Mouse (Mus musculus) forebrain, embryonic 13.5 days (tissue): ENCODE measurements at regions not wholly inside any gene's neighbourhood (a gene's known extent, or its start where the extent isn't known, plus 50 kb on each side); places are given as distances from the start of the nearest gene placed in this dataset.
A peak's percentile ranks its signal among the peaks of the same experiment; 100 is the strongest.
"Not testable (repeated sequence)": the region's sequence is repeated elsewhere in the genome, so short reads cannot be mapped to it uniquely, and the experiment has no call there.

Source experiments
- ATAC-seq: fragments of 200-750 bp; cut with Nextera tagmentation; 2 replicates; pipeline ENCODE4 v1.8.0; 2017
- H3K27ac ChIP-seq: fragments of 300-500 bp; sonication (generic); 2 replicates; pipeline ENCODE4 v1.5.1; 2015; ENCODE audit warnings: inconsistent platforms, mild to moderate bottlenecking, moderate library complexity
- H3K27me3 ChIP-seq: fragments of 300-500 bp; sonication (generic); 2 replicates; pipeline ENCODE4 v1.6.1; 2015; ENCODE audit warnings: mild to moderate bottlenecking, inconsistent platforms
- H3K36me3 ChIP-seq: fragments of 300-500 bp; sonication (generic); 2 replicates; pipeline ENCODE4 v1.6.1; 2015; ENCODE audit warnings: mild to moderate bottlenecking, inconsistent platforms; ENCODE audit not compliant: poor library complexity, severe bottlenecking
- H3K4me1 ChIP-seq: fragments of 300-500 bp; sonication (generic); 2 replicates; pipeline ENCODE4 v1.6.1; 2015; ENCODE audit warnings: inconsistent platforms
- H3K4me2 ChIP-seq: fragments of 300-500 bp; sonication (generic); 2 replicates; pipeline ENCODE4 v1.6.1; 2015; ENCODE audit warnings: inconsistent platforms, mild to moderate bottlenecking, moderate library complexity
- H3K4me3 ChIP-seq: fragments of 300-500 bp; sonication (generic); 2 replicates; pipeline ENCODE4 v1.5.1; 2015; ENCODE audit warnings: mild to moderate bottlenecking, inconsistent platforms
- H3K9ac ChIP-seq: fragments of 300-500 bp; sonication (generic); 2 replicates; pipeline ENCODE4 v1.6.1; 2015; ENCODE audit warnings: mild to moderate bottlenecking, inconsistent platforms
- H3K9me3 ChIP-seq: fragments of 300-500 bp; sonication (generic); replicated peaks from 2 replicates; pipeline ENCODE4 v1.6.1; 2016; ENCODE audit warnings: inconsistent platforms
- WGBS: fragments of 180-500 bp; shearing (Covaris S2); methylation state at CpG from one replicate; pipeline ENCODE4 v1.1.7; 2015; 5-methylcytosine and 5-hydroxymethylcytosine counted together

GRCm38 (mm10) chr14:112218476-112218875 lies 543.6 kb downstream of the Slitrk5 start:
- H3K4me1 ChIP-seq, H3K36me3 ChIP-seq, H3K9ac ChIP-seq, ATAC-seq, H3K27ac ChIP-seq, H3K27me3 ChIP-seq, H3K4me2 ChIP-seq, H3K9me3 ChIP-seq, H3K4me3 ChIP-seq: not testable (repeated sequence)
- 88% methylated on average over 5 of the region's 5 CpGs for WGBS

- no peaks in the 10 kb centered on the region for H3K4me1 ChIP-seq
- H3K27me3 ChIP-seq: no peaks in the 10 kb centered on the region
- H3K27ac ChIP-seq: no peak overlapping the region
- no peaks in the 10 kb centered on the region for H3K9me3 ChIP-seq
- WGBS: 86% methylated on average over 2 of the region's 2 CpGs
- H3K4me2 ChIP-seq: no peak overlapping the region
- peak; percentile 78; the same call in 1 of the 2 replicates for ATAC-seq
- no peak overlapping the region for H3K9ac ChIP-seq
- H3K36me3 ChIP-seq: no peaks in the 10 kb centered on the region
- no peak overlapping the region for H3K4me3 ChIP-seq
Measured at GRCm38 (mm10) chr14:112230461-112230860, 555.6 kb downstream of the Slitrk5 start.

GRCm38 (mm10) chr14:112239529-112239928 lies 564.6 kb downstream of the Slitrk5 start:
- Histone ChIP-seq H3K36me3 (no peaks in the 10 kb centered on the region), H3K27me3 (no peaks in the 10 kb centered on the region), H3K4me3 (no peak overlapping the region), H3K9ac (no peak overlapping the region), H3K4me2 (no peak overlapping the region), H3K9me3 (no peaks in the 10 kb centered on the region), H3K4me1 (no peaks in the 10 kb centered on the region), H3K27ac (no peak overlapping the region)
- ATAC-seq: peak; percentile 36; the same call in 1 of the 2 replicates

GRCm38 (mm10) chr14:112248165-112248564 lies 573.3 kb downstream of the Slitrk5 start:
- no peak for ATAC-seq
- Histone ChIP-seq H3K9ac (no peak overlapping the region), H3K36me3 (no peaks in the 10 kb centered on the region), H3K27ac (no peak overlapping the region), H3K4me2 (no peak overlapping the region), H3K4me1 (no peaks in the 10 kb centered on the region), H3K9me3 (no peaks in the 10 kb centered on the region), H3K4me3 (no peak overlapping the region), H3K27me3 (no peaks in the 10 kb centered on the region)

- ATAC-seq: no peak
- Histone ChIP-seq H3K36me3 (no peaks in the 10 kb centered on the region), H3K27ac (no peak overlapping the region), H3K4me3 (no peak overlapping the region), H3K27me3 (no peaks in the 10 kb centered on the region), H3K4me1 (no peaks in the 10 kb centered on the region), H3K4me2 (no peak overlapping the region), H3K9me3 (no peaks in the 10 kb centered on the region), H3K9ac (no peak overlapping the region)
- 84% methylated on average over 3 of the region's 3 CpGs for WGBS
Measured at GRCm38 (mm10) chr14:112298002-112298777, 623.3 kb downstream of the Slitrk5 start.

GRCm38 (mm10) chr14:112325602-112326001 lies 650.7 kb downstream of the Slitrk5 start:
- Histone ChIP-seq H3K27ac (no peak overlapping the region), H3K4me3 (no peak overlapping the region), H3K9me3 (no peaks in the 10 kb centered on the region), H3K27me3 (no peaks in the 10 kb centered on the region), H3K4me2 (no peak overlapping the region), H3K4me1 (no peaks in the 10 kb centered on the region), H3K9ac (no peak overlapping the region), H3K36me3 (no peaks in the 10 kb centered on the region)
- WGBS: 96% methylated on average over 2 of the region's 2 CpGs
- no peak for ATAC-seq
